Mouse (Mus musculus) heart, postnatal 10 days (tissue): ENCODE results near the gene Abcb1b. TPM values are rescaled to one million over a fixed set of nuclear protein-coding genes. Genes with fewer than 3 reads are reported as not detected.
A peak's percentile ranks its signal among the peaks of the same experiment; 100 is the strongest.
"Not testable (repeated sequence)": the region's sequence is repeated elsewhere in the genome, so short reads cannot be mapped to it uniquely, and the experiment has no call there.

Experiments
- DNase-seq, 2 experiments: peaks; one replicate each; pipeline ENCODE4 v3.0.0; 2021
- intact Hi-C: fragments of 180-260 bp; cut with DNase I; formaldehyde crosslinking; loops from one replicate; pipeline ENCODE4 v1.15.1; 2025
- total RNA-seq, 2 experiments: library from RNA; stranded (reverse); gene quantifications; 2 replicates each; pipeline ENCODE4 v1.2.3; 2021

Gene Abcb1b
- total RNA-seq, 2 experiments from 2014 or later = 1.8 to 2.8 TPM

GRCm38 (mm10) chr5:8861811-8862210 is 63.9 kb downstream of the Abcb1b start:
- DNase-seq = no peak
- intact Hi-C loops = loop anchor here (5.0 to 10.0 kb wide), 2 partner anchors 135 to 193 kb away; partner anchors contain the start of gene Crot

GRCm38 (mm10) chr5:8863580-8864337 is 65.8 kb downstream of the Abcb1b start:
- intact Hi-C loops = loop anchor here (5.0 to 10.0 kb wide), 2 partner anchors 134 to 191 kb away; partner anchors contain the start of gene Crot
- peak; percentile 14 to 30 for DNase-seq

DNA sequence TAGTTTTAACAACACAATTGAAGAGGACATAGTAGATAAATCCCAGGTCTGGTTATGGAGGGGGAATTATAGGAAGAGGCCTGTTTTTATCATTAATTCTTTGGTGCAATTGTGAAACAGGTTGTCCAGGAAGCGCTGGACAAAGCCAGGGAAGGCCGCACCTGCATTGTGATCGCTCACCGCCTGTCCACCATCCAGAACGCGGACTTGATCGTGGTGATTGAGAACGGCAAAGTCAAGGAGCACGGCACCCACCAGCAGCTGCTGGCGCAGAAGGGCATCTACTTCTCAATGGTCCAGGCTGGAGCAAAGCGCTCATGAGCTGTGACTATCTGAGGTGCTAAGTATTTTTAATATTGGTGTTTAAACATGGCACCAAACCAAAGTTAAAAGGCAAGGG is 67.7 kb downstream of the Abcb1b start:
- intact Hi-C loops = loop anchor here (5.0 to 10.0 kb wide), 2 partner anchors 189 to 247 kb away; no protein-coding TSS in a partner anchor
- DNase-seq = not testable (repeated sequence)

DNA sequence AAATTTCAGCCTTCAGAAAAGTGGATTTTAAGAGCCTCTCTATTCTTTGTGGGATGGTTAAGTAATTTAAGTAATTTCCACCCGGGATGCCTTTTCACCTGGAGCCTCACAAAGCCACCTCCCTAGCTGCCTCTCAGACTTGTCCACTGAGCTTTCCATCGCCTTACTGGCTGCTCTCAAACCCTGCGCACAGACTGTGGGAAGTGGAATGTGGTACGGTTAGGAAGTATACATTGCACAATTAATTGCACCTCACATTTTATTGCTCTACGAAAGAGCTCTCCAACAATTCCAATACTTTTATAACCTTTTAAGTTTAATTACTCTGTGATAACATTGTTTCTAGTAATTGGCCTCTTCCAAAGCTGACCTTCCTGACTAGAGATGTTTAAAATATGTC is 68.4 kb downstream of the Abcb1b start:
- DNase-seq = no peak
- intact Hi-C loops = loop anchor here (5.0 to 10.0 kb wide), 2 partner anchors 188 to 246 kb away; no protein-coding TSS in a partner anchor

- intact Hi-C loops = loop anchor here (5.0 to 10.0 kb wide), 2 partner anchors 187 to 244 kb away; no protein-coding TSS in a partner anchor
- DNase-seq = peak; percentile 47 to 62
Observed at GRCm38 (mm10) chr5:8868019-8868418, 70.1 kb downstream of the Abcb1b start.

- no peak for DNase-seq
- intact Hi-C loops = loop anchor here (2.0 kb wide), 1 partner anchor 384 kb away; no protein-coding TSS in a partner anchor
Observed at GRCm38 (mm10) chr5:8872979-8873915, 75.3 kb downstream of the Abcb1b start.

- DNase-seq = no peak
- intact Hi-C loops = no loop called here
Observed at GRCm38 (mm10) chr5:8877086-8877485, 79.1 kb downstream of the Abcb1b start.

DNA sequence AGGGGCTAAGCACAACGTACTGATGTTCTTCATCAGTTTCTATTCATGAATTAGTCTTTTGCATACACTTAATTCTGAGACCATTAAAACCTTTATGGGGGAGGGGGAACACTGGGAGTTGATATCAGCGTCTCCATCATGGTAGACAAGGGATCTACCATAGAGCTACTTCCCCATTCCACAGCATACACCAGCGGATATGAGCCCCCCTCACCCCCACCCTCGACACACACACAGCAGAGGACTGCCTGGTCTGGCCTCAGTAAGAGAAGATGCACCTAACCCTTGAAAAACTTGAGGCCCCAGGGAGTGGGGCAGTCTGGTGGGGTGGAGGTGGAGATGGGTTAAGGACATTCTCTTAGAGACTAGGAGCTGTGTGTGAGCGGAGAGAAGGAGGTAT is 79.9 kb downstream of the Abcb1b start:
- no peak for DNase-seq
- intact Hi-C loops = no loop called here

DNA sequence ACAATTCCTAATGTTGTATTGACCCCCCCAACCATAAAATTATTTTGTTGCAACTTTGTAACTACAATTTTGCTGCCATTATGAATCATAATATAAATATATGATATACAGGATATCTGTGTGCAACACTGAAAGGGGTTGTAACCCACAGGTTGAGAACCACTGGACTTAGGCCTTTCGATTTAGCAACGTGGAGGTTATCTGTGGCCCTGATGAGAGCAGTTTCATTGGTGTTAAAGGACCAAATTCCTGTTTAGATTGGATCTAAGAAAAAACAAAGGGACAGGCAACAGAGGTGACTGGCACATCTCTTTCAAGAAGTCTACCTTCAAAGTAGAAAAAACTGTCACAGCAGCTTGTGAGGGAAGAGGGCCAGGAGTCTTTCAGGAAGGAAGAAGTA is 87.9 kb downstream of the Abcb1b start:
- intact Hi-C loops = no loop called here
- DNase-seq = no peak

DNA sequence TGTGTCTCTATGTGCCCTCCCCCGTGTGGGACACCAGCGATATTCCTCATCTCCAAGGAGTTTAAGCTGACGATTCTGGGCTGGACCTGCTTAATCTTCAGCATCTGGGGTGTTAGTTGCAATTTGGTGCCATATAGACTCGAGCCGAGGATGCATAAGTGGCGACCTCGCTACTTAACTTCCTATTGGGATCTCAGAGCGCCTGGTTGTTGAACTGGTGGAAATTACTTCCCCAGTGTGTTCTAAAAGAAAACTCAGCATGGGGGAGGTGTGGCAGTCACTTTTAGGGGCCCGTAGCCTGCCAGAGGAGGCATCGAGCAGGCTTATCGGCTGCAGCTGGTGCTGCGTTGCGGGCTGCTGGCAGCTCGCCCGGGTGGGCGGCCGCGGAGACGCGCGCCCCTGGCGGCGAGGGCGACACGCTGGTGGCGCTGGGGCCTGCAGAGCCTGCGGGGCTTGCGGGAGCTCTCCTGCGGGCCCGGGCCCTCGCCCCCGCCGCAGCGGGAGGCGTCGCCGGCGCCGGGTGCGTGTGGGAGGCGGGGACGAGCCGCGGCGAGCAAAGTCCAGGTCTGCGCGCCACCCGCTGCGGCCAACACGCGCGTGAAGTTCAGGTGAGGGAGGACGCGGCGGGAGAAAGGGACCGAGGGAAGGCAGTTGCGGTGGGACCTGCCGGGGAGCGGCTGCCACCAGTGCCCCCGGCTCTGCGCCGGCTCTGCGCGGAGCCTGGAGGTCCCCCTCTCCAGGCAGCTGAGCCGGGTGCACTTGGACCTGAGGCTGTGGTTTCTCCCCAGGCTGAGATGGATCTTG is 95.6 kb downstream of the Abcb1b start, which contains the start of gene Abcb4:
Abcb4 (plus strand) TSS at position 418 of the 804 bp plus-strand sequence.
- intact Hi-C loops = no loop called here
- peak; percentile 73 to 77 for DNase-seq

GRCm38 (mm10) chr5:8894104-8894425 is 96.1 kb downstream of the Abcb1b start:
- intact Hi-C loops = no loop called here
- DNase-seq = no peak

GRCm38 (mm10) chr5:8894641-8895490 is 96.9 kb downstream of the Abcb1b start:
- peak; percentile 11 to 13 for DNase-seq
- intact Hi-C loops = no loop called here

- intact Hi-C loops = no loop called here
- no peak for DNase-seq
Observed at GRCm38 (mm10) chr5:8896198-8896597, 98.3 kb downstream of the Abcb1b start.

DNA sequence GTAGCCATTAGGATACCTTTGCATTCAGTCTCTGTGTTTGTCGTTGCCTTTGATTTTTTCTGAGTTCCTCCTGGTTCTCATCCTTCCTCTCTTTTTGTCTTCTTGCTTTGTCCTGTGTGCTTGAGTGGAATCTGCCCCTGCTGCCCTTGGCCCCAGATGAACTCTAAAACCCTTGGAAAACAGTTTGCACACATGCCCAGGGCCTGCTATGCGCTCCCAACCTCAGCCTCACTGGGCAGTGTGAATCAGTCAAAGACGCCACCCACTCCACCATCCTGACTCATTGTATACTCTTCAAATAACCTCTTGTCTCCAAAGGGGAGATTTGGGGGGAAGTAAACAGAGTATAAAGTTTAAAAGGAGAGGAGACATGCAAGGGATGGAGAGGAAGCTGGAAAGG is 100.3 kb downstream of the Abcb1b start:
- intact Hi-C loops = no loop called here
- DNase-seq = no peak

DNA sequence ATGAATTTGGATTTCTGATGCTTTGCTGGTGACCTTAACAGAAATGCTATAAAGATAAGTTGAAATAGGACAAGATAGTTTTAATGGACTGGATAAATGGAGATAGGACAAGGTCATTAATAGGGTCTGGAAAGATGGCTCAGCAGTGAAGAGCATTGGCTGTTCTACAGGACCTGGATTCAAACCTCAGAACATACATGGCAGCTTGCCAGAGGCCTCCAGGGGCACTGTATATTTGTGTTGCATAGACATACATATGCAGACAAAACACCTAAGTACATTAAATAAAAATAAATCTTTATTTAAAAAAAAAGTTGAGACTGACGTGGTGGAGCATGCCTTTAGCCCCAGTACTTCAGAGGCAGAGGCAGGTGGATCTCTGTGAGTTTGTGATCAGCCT is 103.1 kb downstream of the Abcb1b start:
- intact Hi-C loops = no loop called here
- DNase-seq = no peak

DNA sequence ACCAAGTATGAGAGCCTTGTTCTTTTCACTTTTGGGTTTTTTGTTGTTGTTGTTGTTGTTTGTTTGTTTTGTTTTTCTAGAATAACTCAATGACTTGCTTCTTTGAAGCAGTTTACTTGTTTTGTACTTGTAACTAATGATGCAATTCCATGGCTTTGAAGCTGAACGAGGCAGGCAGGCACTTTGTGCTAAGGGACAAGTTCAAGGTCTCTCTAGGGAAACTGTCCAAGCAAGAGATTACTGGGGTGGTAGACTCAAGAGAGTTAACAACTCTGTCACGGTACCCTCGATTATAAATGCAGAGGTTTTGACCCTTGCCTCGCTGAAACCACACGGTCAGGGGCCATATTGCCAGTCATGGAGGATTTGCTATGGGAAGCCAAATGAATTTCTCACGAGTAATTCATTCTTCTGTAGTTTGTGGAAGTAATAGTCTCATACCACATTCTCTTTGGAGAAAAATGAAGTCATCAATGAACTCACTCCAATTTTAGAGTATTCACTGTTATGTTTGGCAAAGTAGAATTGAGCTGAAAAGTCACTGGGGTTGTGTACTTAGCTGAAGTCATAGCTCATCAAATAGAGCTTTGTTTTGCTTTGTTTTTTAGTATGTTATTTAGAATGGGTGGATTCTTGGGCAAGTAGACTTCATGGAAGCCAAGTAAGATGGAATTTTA is 104.3 kb downstream of the Abcb1b start:
- no peak for DNase-seq
- intact Hi-C loops = no loop called here

DNA sequence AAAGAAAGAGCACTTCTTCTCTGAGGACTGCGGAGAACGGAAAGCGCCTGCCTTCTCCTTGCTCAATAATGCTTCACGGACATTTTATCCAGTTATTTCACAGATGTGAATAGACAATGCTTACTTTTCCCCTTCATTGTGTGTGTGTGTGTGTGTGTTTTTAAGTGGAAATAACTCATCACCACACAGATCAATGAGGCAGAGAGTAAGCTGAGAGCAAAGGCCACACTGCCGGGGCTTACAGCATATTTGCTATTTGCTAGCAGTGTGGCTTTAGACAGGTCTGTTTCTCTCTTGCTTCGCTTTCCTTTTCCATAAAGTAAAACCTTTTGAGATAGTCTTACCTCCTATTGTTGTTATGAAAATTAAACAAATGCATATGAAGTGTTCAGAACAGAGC is 106.6 kb downstream of the Abcb1b start:
- intact Hi-C loops = no loop called here
- no peak for DNase-seq

DNA sequence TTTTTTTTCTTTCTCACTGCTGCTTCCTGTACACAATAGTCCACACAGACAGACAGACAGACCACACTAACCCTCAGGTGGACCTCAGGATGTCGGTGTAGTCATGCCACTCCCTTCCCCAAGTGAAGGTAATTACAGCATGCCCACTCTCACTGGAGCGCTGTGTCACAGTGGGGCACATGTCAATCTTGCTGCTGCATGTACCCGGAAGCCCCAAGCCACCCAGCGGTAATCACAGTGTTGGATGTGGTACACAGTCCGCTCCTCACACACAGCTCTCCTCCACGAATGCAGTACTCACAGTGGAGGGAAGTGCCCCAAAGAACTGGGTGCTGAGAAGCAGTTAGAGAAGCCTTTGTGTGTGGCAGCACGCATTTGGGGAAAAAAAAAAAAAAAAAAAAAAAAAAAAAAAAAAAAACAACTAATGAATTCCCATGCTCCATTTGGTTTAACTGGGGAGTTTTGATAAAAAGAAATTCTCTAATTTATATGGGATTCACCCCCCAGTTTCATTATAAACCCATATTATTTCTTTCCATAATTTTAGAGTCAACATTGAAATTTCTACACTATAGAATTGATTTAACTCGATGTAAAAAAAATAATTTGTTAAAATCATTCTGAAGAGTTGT is 113.7 kb downstream of the Abcb1b start:
- intact Hi-C loops = no loop called here

More for the DNA sequence above, 113.7 kb downstream of the Abcb1b start:
- no peak for DNase-seq
